Mouse (Mus musculus) cerebellum, adult 2 months (tissue): ENCODE data around the gene Mlc1. TPM values are rescaled to one million over a fixed set of nuclear protein-coding genes. Genes with fewer than 3 reads are reported as not detected.

ENCODE experiments used
- DNase-seq, 2 experiments: peaks; one replicate each; pipeline ENCODE4 v3.0.0; 2021
- H3K27ac ChIP-seq: fragments of 200-500 bp; 2 replicates; pipeline ENCODE4 v1.5.1; 2012; ENCODE audit warnings: low read length, control low read depth, inconsistent platforms; ENCODE audit not compliant: insufficient read depth
- H3K27me3 ChIP-seq: fragments of 200-500 bp; 2 replicates; pipeline ENCODE4 v1.6.1; 2012; ENCODE audit warnings: inconsistent platforms, mild to moderate bottlenecking, low read length, moderate library complexity; ENCODE audit not compliant: control insufficient read depth, insufficient read depth
- H3K4me1 ChIP-seq: fragments of 200-500 bp; 2 replicates; pipeline ENCODE4 v1.6.1; 2011; ENCODE audit warnings: low read length; ENCODE audit not compliant: control insufficient read depth, insufficient read depth
- H3K4me3 ChIP-seq: fragments of 200-500 bp; replicated peaks from 2 replicates; pipeline ENCODE3; 2011; ENCODE audit warnings: mild to moderate bottlenecking, low read depth, low read length, control low read depth; ENCODE audit not compliant: insufficient read depth
- CTCF ChIP-seq: fragments of 200-500 bp; IDR thresholded peaks from 2 replicates; pipeline ENCODE4 v1.5.1; 2011; ENCODE audit warnings: low read depth, mild to moderate bottlenecking, control low read depth, low read length, moderate library complexity, borderline replicate concordance; ENCODE audit not compliant: insufficient read depth
- POLR2A ChIP-seq: fragments of 200-500 bp; IDR thresholded peaks from 2 replicates; pipeline ENCODE4 v1.6.1; 2011; ENCODE audit warnings: low read length, control low read depth, borderline replicate concordance; ENCODE audit not compliant: insufficient read depth
- WGBS: fragments of 180-500 bp; shearing (Covaris S2); methylation state at CpG from one replicate; pipeline ENCODE4 v1.1.7; 2018; 5-methylcytosine and 5-hydroxymethylcytosine counted together
- polyA plus RNA-seq: library from polyadenylated mRNA; depleted of rRNA; stranded (reverse); fragments of >200 nt; gene quantifications from 2 replicates; pipeline ENCODE4 v1.2.3, GENCODE M21; 2012

The Mlc1 gene
- polyA plus RNA-seq, 1 experiment, result 141 TPM

GRCm38 (mm10) chr15:88954368-88955072, 24.3 kb downstream of the Mlc1 start, which contains the start of gene Ttll8:
TSS of gene Ttll8 (minus strand) at chr15:88954418.
- Histone ChIP-seq H3K27me3 (peaks cover 2% of the 10 kb centered on the region), H3K4me1 (no peaks in the 10 kb centered on the region), H3K4me3 (peak within 1 kb of the TSS; percentile 12), H3K27ac (no peak within 1 kb of the TSS)
- DNase-seq, result peak in 1 of 2 experiments; percentile 11
- 6% methylated on average over 53 of the region's 53 CpGs for WGBS
- TF ChIP-seq POLR2A (no peak), CTCF (no peak)

- H3K27ac ChIP-seq, result no peak overlapping the region
- H3K27me3 ChIP-seq, result peaks cover 2% of the 10 kb centered on the region
- no peak overlapping the region for H3K4me3 ChIP-seq
- TF ChIP-seq CTCF, result no peak
- TF ChIP-seq POLR2A, result no peak
- no peaks in the 10 kb centered on the region for H3K4me1 ChIP-seq
- DNase-seq, result no peak
- 49% methylated on average over 4 of the region's 4 CpGs for WGBS
Observed at GRCm38 (mm10) chr15:88951246-88951645, 27.6 kb downstream of the Mlc1 start.

- Histone ChIP-seq H3K4me3 (no peak overlapping the region), H3K27me3 (no peaks in the 10 kb centered on the region), H3K4me1 (no peaks in the 10 kb centered on the region), H3K27ac (no peak overlapping the region)
- no peak for DNase-seq
- WGBS, result 51% methylated on average over 6 of the region's 6 CpGs
- TF ChIP-seq POLR2A (no peak), CTCF (no peak)
Observed at GRCm38 (mm10) chr15:88946851-88947250, 32.0 kb downstream of the Mlc1 start.

- no peak for DNase-seq
- H3K27ac ChIP-seq, result no peak overlapping the region
- H3K27me3 ChIP-seq, result no peaks in the 10 kb centered on the region
- no peak overlapping the region for H3K4me3 ChIP-seq
- no peaks in the 10 kb centered on the region for H3K4me1 ChIP-seq
- TF ChIP-seq POLR2A, result no peak
- TF ChIP-seq CTCF, result no peak
- 44% methylated on average over 5 of the region's 5 CpGs for WGBS
Observed at GRCm38 (mm10) chr15:88943896-88944551, 34.8 kb downstream of the Mlc1 start.

GRCm38 (mm10) chr15:88942783-88943182, 36.0 kb downstream of the Mlc1 start:
- H3K27me3 ChIP-seq, result no peaks in the 10 kb centered on the region
- H3K4me1 ChIP-seq, result no peaks in the 10 kb centered on the region
- 84% methylated on average over 5 of the region's 5 CpGs for WGBS
- H3K4me3 ChIP-seq, result no peak overlapping the region
- no peak for DNase-seq
- no peak overlapping the region for H3K27ac ChIP-seq
- no peak for TF ChIP-seq CTCF
- no peak for TF ChIP-seq POLR2A

- no peaks in the 10 kb centered on the region for H3K27me3 ChIP-seq
- 50% methylated on average over 2 of the region's 2 CpGs for WGBS
- no peak overlapping the region for H3K4me3 ChIP-seq
- DNase-seq, result peak in 1 of 2 experiments; percentile 44
- no peak overlapping the region for H3K27ac ChIP-seq
- H3K4me1 ChIP-seq, result peaks cover 9% of the 10 kb centered on the region
- TF ChIP-seq CTCF (no peak), POLR2A (no peak)
Observed at GRCm38 (mm10) chr15:88937291-88937650, 41.5 kb downstream of the Mlc1 start.

- no peak for TF ChIP-seq CTCF
- no peak for TF ChIP-seq POLR2A
- Histone ChIP-seq H3K27me3 (no peaks in the 10 kb centered on the region), H3K4me3 (no peak overlapping the region), H3K27ac (no peak overlapping the region), H3K4me1 (peaks cover 9% of the 10 kb centered on the region)
- no peak for DNase-seq
- 46% methylated on average over 6 of the region's 6 CpGs for WGBS
Observed at GRCm38 (mm10) chr15:88936619-88937290, 42.1 kb downstream of the Mlc1 start.
